Mouse (Mus musculus) olfactory bulb, adult 2 months (tissue): ENCODE data around the gene Man2b1.

Experiments used
- CTCF ChIP-seq: fragments of 200-500 bp; IDR thresholded peaks from 2 replicates; pipeline ENCODE4 v1.5.1; 2012; ENCODE audit warnings: low read depth, mild to moderate bottlenecking, low read length, moderate library complexity; ENCODE audit not compliant: insufficient read depth
- POLR2A ChIP-seq: fragments of 200-500 bp; IDR thresholded peaks from 2 replicates; pipeline ENCODE4 v1.6.1; 2012; ENCODE audit warnings: mild to moderate bottlenecking, low read depth, low read length, moderate library complexity; ENCODE audit not compliant: insufficient read depth

GRCm38 (mm10) chr8:85067155-85067554 lies 15.9 kb upstream of the Man2b1 start:
- TF ChIP-seq CTCF (no peak), POLR2A (no peak)
